Mouse (Mus musculus) lung, embryonic 15.5 days (tissue): Measurements from ENCODE around the gene Ampd1. TPM values are rescaled to one million over a fixed set of nuclear protein-coding genes. Genes with fewer than 3 reads are reported as not detected.

Experiments
- ATAC-seq: fragments of 200-750 bp; cut with Nextera tagmentation; 2 replicates; pipeline ENCODE4 v1.8.0; 2017; ENCODE audit warnings: moderate number of reproducible peaks, borderline replicate concordance; ENCODE audit not compliant: low FRiP score, low TSS enrichment; ENCODE audit errors: extremely low read depth
- H3K27ac ChIP-seq: fragments of 300-500 bp; sonication (generic); 2 replicates; pipeline ENCODE4 v1.5.1; 2015; ENCODE audit warnings: moderate library complexity, mild to moderate bottlenecking, inconsistent platforms
- H3K27me3 ChIP-seq: fragments of 300-500 bp; sonication (generic); 2 replicates; pipeline ENCODE4 v1.6.1; 2015; ENCODE audit warnings: inconsistent platforms
- H3K36me3 ChIP-seq: fragments of 300-500 bp; sonication (generic); 2 replicates; pipeline ENCODE4 v1.6.1; 2015; ENCODE audit warnings: inconsistent platforms
- H3K4me1 ChIP-seq: fragments of 300-500 bp; sonication (generic); 2 replicates; pipeline ENCODE4 v1.6.1; 2015; ENCODE audit warnings: inconsistent platforms
- H3K4me2 ChIP-seq: fragments of 300-500 bp; sonication (generic); 2 replicates; pipeline ENCODE4 v1.6.1; 2015; ENCODE audit warnings: inconsistent platforms, mild to moderate bottlenecking, moderate library complexity
- H3K4me3 ChIP-seq: fragments of 300-500 bp; sonication (generic); 2 replicates; pipeline ENCODE4 v1.5.1; 2015; ENCODE audit warnings: mild to moderate bottlenecking, inconsistent platforms
- H3K9ac ChIP-seq: fragments of 300-500 bp; sonication (generic); 2 replicates; pipeline ENCODE4 v1.6.1; 2015; ENCODE audit warnings: inconsistent platforms
- H3K9me3 ChIP-seq: fragments of 300-500 bp; sonication (generic); 2 replicates; pipeline ENCODE4 v1.6.1; 2016; ENCODE audit warnings: inconsistent platforms
- WGBS: fragments of 180-500 bp; shearing (Covaris S2); methylation state at CpG from one replicate; pipeline ENCODE4 v1.1.7; 2015; 5-methylcytosine and 5-hydroxymethylcytosine counted together
- polyA plus RNA-seq: library from polyadenylated mRNA; unstranded; fragments of >200 nt; fragmentation: Nextera tagmentation; extraction: Ambion mirVana; gene quantifications from 2 replicates; pipeline ENCODE4 v1.2.1, GENCODE M21; 2015

The Ampd1 gene
- polyA plus RNA-seq, 1 experiment from 2014 or later = 0.14 TPM

DNA sequence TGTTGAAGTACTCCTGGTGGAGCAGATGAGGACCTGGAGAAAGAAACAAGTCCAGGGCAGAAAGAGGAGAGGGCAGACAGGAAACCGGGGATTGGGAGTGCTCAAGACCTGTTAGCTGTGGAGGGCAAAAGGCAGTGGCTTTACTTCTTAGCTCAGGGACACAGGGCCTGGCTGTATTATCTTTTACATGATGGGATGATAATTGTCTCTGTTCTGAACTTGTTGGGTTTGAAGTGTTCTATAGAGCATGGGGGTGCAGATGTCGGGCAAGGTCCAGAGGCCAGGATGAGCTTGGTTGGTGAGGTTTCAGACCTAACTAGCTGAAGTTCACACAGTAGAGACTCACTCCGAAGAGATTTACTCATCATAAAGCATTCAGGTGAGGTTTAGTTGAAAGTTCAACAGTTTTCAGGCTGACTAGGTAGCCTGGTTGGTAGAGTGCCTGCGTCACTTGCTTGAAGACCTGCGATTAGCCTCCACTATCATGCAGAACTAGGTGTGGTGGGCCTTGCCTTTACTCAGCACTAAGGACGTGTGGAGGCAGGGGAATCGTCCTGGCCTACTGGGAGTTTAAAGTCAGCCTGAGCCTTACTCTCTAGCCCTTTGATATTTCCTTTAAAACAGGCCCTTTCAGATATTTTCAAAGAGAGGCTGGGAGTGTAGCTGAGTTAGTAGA lies 33.9 kb downstream of the Ampd1 start:
- no peak overlapping the region for H3K4me2 ChIP-seq

GRCm38 (mm10) chr3:103112216-103112615 lies 38.4 kb downstream of the Ampd1 start:
- ATAC-seq = no peak
- no peaks in the 10 kb centered on the region for H3K36me3 ChIP-seq
- no peak overlapping the region for H3K9ac ChIP-seq
- 0 out of 2 replicates have a peak, but pooled peaks cover 2% of the 10 kb centered on the region for H3K4me1 ChIP-seq
- H3K4me3 ChIP-seq = no peak overlapping the region
- no peak overlapping the region for H3K4me2 ChIP-seq
- no peak overlapping the region for H3K27ac ChIP-seq
- H3K9me3 ChIP-seq = no peaks in the 10 kb centered on the region
- 61% methylated on average over 5 of the region's 5 CpGs for WGBS
- H3K27me3 ChIP-seq = no peaks in the 10 kb centered on the region

More for the DNA sequence above, 33.9 kb downstream of the Ampd1 start:
- WGBS = 84% methylated on average over 7 of the region's 7 CpGs
- no peak for ATAC-seq
- Histone ChIP-seq H3K36me3 (no peaks in the 10 kb centered on the region), H3K4me3 (no peak overlapping the region), H3K27me3 (no peaks in the 10 kb centered on the region), H3K27ac (no peak overlapping the region), H3K4me1 (0 out of 2 replicates have a peak, but pooled peaks cover 2% of the 10 kb centered on the region), H3K9ac (no peak overlapping the region), H3K9me3 (no peaks in the 10 kb centered on the region)

GRCm38 (mm10) chr3:103123636-103124035 lies 49.8 kb downstream of the Ampd1 start:
- Histone ChIP-seq H3K9ac (no peak overlapping the region), H3K4me2 (no peak overlapping the region), H3K9me3 (no peaks in the 10 kb centered on the region), H3K27ac (no peak overlapping the region), H3K4me3 (no peak overlapping the region), H3K4me1 (0 out of 2 replicates have a peak, but pooled peaks cover 3% of the 10 kb centered on the region), H3K36me3 (no peaks in the 10 kb centered on the region), H3K27me3 (no peaks in the 10 kb centered on the region)
- ATAC-seq = no peak
- 74% methylated on average over 3 of the region's 3 CpGs for WGBS

DNA sequence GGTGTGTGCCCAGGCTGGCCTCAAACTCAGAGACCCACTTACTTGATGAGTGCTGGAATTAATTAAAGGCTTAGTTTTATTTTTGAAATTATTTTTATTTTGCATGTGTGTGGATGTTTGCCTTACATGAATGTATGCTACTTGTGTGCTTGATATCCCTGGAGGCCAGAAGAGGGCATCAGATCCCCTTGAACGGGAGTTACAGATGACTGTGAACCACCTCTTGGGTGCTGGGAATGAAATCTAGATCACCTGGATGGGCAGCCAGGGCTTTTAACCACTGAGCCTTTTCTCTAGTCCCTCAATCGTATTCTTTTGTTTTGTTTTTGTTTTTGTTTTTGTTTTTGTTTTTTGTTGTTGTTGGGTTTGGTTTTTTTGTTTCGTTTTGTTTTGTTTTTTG lies 52.3 kb downstream of the Ampd1 start:
- WGBS = 87% methylated on average over 3 of the region's 3 CpGs
- no peak overlapping the region for H3K4me3 ChIP-seq
- no peaks in the 10 kb centered on the region for H3K36me3 ChIP-seq
- no peaks in the 10 kb centered on the region for H3K9me3 ChIP-seq
- no peak overlapping the region for H3K27ac ChIP-seq
- no peak for ATAC-seq
- H3K4me2 ChIP-seq = no peak overlapping the region
- H3K4me1 ChIP-seq = peaks cover 21% of the 10 kb centered on the region; the same call in 1 of the 2 replicates
- no peaks in the 10 kb centered on the region for H3K27me3 ChIP-seq
- H3K9ac ChIP-seq = no peak overlapping the region

GRCm38 (mm10) chr3:103127177-103127576 lies 53.4 kb downstream of the Ampd1 start:
- no peak for ATAC-seq
- H3K9me3 ChIP-seq = no peaks in the 10 kb centered on the region
- H3K27ac ChIP-seq = no peak overlapping the region
- no peaks in the 10 kb centered on the region for H3K27me3 ChIP-seq
- H3K4me2 ChIP-seq = no peak overlapping the region
- H3K4me3 ChIP-seq = no peak overlapping the region
- H3K9ac ChIP-seq = no peak overlapping the region
- WGBS = 40% methylated on average over 2 of the region's 2 CpGs
- peaks cover 21% of the 10 kb centered on the region; the same call in 1 of the 2 replicates for H3K4me1 ChIP-seq
- H3K36me3 ChIP-seq = peaks cover 3% of the 10 kb centered on the region; the same call in 1 of the 2 replicates

- Histone ChIP-seq H3K4me3 (no peak overlapping the region), H3K4me2 (no peak overlapping the region), H3K4me1 (peaks cover 21% of the 10 kb centered on the region; the same call in 1 of the 2 replicates), H3K27me3 (no peaks in the 10 kb centered on the region), H3K36me3 (peaks cover 3% of the 10 kb centered on the region; the same call in 1 of the 2 replicates), H3K9ac (no peak overlapping the region), H3K9me3 (no peaks in the 10 kb centered on the region), H3K27ac (no peak overlapping the region)
- ATAC-seq = no peak
- 64% methylated on average over 5 of the region's 5 CpGs for WGBS
Observed at GRCm38 (mm10) chr3:103127721-103128120, 53.9 kb downstream of the Ampd1 start.

GRCm38 (mm10) chr3:103128251-103128650 lies 54.4 kb downstream of the Ampd1 start:
- Histone ChIP-seq H3K4me2 (no peak overlapping the region), H3K36me3 (peaks cover 3% of the 10 kb centered on the region; the same call in 1 of the 2 replicates), H3K4me3 (no peak overlapping the region), H3K27me3 (no peaks in the 10 kb centered on the region), H3K9me3 (no peaks in the 10 kb centered on the region), H3K9ac (no peak overlapping the region), H3K27ac (no peak overlapping the region), H3K4me1 (peaks cover 21% of the 10 kb centered on the region; the same call in 1 of the 2 replicates)
- WGBS = 48% methylated on average over 4 of the region's 4 CpGs
- no peak for ATAC-seq

- H3K27me3 ChIP-seq = no peaks in the 10 kb centered on the region
- peaks cover 21% of the 10 kb centered on the region; the same call in 1 of the 2 replicates for H3K4me1 ChIP-seq
- 60% methylated on average over 8 of the region's 8 CpGs for WGBS
- H3K9me3 ChIP-seq = no peaks in the 10 kb centered on the region
- H3K36me3 ChIP-seq = peaks cover 3% of the 10 kb centered on the region; the same call in 1 of the 2 replicates
- peak; percentile 81; the same call in 1 of the 2 replicates for ATAC-seq
- H3K4me2 ChIP-seq = peak overlapping the region; percentile 14; the same call in 1 of the 2 replicates
- H3K9ac ChIP-seq = no peak overlapping the region
- peak overlapping the region; percentile 43 for H3K27ac ChIP-seq
- no peak overlapping the region for H3K4me3 ChIP-seq
Observed at GRCm38 (mm10) chr3:103129367-103130159, 55.7 kb downstream of the Ampd1 start.

GRCm38 (mm10) chr3:103130236-103130751 lies 56.5 kb downstream of the Ampd1 start:
- Histone ChIP-seq H3K4me1 (peaks cover 21% of the 10 kb centered on the region; the same call in 1 of the 2 replicates), H3K27me3 (no peaks in the 10 kb centered on the region), H3K27ac (peak overlapping the region; percentile 41; the same call in 1 of the 2 replicates), H3K4me3 (no peak overlapping the region), H3K9ac (no peak overlapping the region), H3K36me3 (peaks cover 3% of the 10 kb centered on the region; the same call in 1 of the 2 replicates), H3K4me2 (peak overlapping the region; percentile 14; the same call in 1 of the 2 replicates), H3K9me3 (no peaks in the 10 kb centered on the region)
- 21% methylated on average over 6 of the region's 6 CpGs for WGBS
- ATAC-seq = peak; percentile 77

DNA sequence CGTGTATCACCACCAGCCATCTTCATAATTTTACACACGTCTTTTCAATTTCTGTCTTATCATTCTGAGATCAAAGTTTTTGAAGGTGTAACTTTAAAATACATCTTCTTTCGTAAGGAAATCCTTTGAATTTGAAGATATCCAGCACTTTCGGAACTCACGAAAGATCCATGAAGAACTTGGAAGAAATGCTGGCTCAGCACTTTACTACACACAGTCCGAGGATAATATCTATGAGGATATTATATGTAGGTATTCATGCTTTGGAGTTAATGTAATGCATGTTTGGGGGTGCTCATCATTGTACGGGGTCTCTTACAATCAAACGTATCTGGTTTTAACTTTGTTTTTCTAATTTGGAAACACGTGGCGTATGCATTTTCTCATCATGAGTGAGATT lies 59.3 kb downstream of the Ampd1 start:
- peaks cover 21% of the 10 kb centered on the region; the same call in 1 of the 2 replicates for H3K4me1 ChIP-seq
- no peak overlapping the region for H3K9ac ChIP-seq
- WGBS = 90% methylated on average over 10 of the region's 10 CpGs
- H3K4me2 ChIP-seq = no peak overlapping the region
- peaks cover 3% of the 10 kb centered on the region; the same call in 1 of the 2 replicates for H3K36me3 ChIP-seq
- H3K27me3 ChIP-seq = no peaks in the 10 kb centered on the region
- H3K9me3 ChIP-seq = no peaks in the 10 kb centered on the region
- no peak for ATAC-seq
- no peak overlapping the region for H3K27ac ChIP-seq
- no peak overlapping the region for H3K4me3 ChIP-seq

GRCm38 (mm10) chr3:103136414-103137077 lies 62.7 kb downstream of the Ampd1 start:
- no peak overlapping the region for H3K4me2 ChIP-seq
- no peak for ATAC-seq
- peaks cover 12% of the 10 kb centered on the region; the same call in 1 of the 2 replicates for H3K4me1 ChIP-seq
- no peaks in the 10 kb centered on the region for H3K27me3 ChIP-seq
- H3K9ac ChIP-seq = no peak overlapping the region
- H3K27ac ChIP-seq = no peak overlapping the region
- 78% methylated on average over 4 of the region's 4 CpGs for whole genome bisulfite sequencing
- H3K36me3 ChIP-seq = peaks cover 3% of the 10 kb centered on the region; the same call in 1 of the 2 replicates
- no peak overlapping the region for H3K4me3 ChIP-seq
- no peaks in the 10 kb centered on the region for H3K9me3 ChIP-seq
